Mouse (Mus musculus) forebrain, postnatal 0 days (tissue): Measurements from ENCODE around the gene Prrx2. TPM values are rescaled to one million over a fixed set of nuclear protein-coding genes. Genes with fewer than 3 reads are reported as not detected.

Source experiments
- ATAC-seq: fragments of 200-750 bp; cut with Nextera tagmentation; 2 replicates; pipeline ENCODE4 v1.8.0; 2017; ENCODE audit warnings: mild to moderate bottlenecking, moderate library complexity
- DNase-seq: peaks from one replicate; pipeline ENCODE4 v3.0.0-alpha.2; 2015
- H3K27ac ChIP-seq: fragments of 300-500 bp; sonication (generic); 2 replicates; pipeline ENCODE4 v1.5.1; 2014; ENCODE audit warnings: low read depth, mild to moderate bottlenecking, antibody characterized with exemption, low read length, moderate library complexity, mixed read lengths
- H3K27me3 ChIP-seq: fragments of 300-500 bp; sonication (generic); 2 replicates; pipeline ENCODE4 v1.6.1; 2014; ENCODE audit warnings: mild to moderate bottlenecking, low read length, mixed read lengths; ENCODE audit not compliant: insufficient read depth
- H3K36me3 ChIP-seq: fragments of 300-500 bp; sonication (generic); 2 replicates; pipeline ENCODE4 v1.6.1; 2014; ENCODE audit warnings: mild to moderate bottlenecking, moderate library complexity; ENCODE audit not compliant: insufficient read depth
- H3K4me1 ChIP-seq: fragments of 300-500 bp; sonication (generic); 2 replicates; pipeline ENCODE4 v1.6.1; 2014; ENCODE audit warnings: antibody characterized with exemption; ENCODE audit not compliant: insufficient read depth
- H3K4me2 ChIP-seq: fragments of 300-500 bp; sonication (generic); 2 replicates; pipeline ENCODE4 v1.6.1; 2014; ENCODE audit warnings: low read depth, mild to moderate bottlenecking, moderate library complexity
- H3K4me3 ChIP-seq: fragments of 300-500 bp; sonication (generic); 2 replicates; pipeline ENCODE4 v1.5.1; 2014; ENCODE audit warnings: low read depth, low read length, mixed read lengths
- H3K9ac ChIP-seq: fragments of 300-500 bp; sonication (generic); 2 replicates; pipeline ENCODE4 v1.6.1; 2014; ENCODE audit warnings: mild to moderate bottlenecking
- H3K9me3 ChIP-seq: fragments of 300-500 bp; sonication (generic); 2 replicates; pipeline ENCODE4 v1.6.1; 2016; ENCODE audit warnings: low read length
- CTCF ChIP-seq: sonication (generic); IDR thresholded peaks from 2 replicates; pipeline ENCODE4 v1.5.1; 2016; ENCODE audit warnings: antibody characterized with exemption, control low read depth, low read depth
- WGBS: fragments of 180-500 bp; shearing (Covaris S2); extraction: QIAGEN DNeasy Blood & Tissue Kit; methylation state at CpG from one replicate; pipeline ENCODE4 v1.1.7; 2014; 5-methylcytosine and 5-hydroxymethylcytosine counted together
- polyA plus RNA-seq: library from polyadenylated mRNA; unstranded; fragments of >200 nt; fragmentation: Nextera tagmentation; extraction: Ambion mirVana; gene quantifications from 2 replicates; pipeline ENCODE4 v1.2.1, GENCODE M21; 2015
- total RNA-seq: library from RNA; depleted of rRNA; stranded (reverse); fragments of >200 nt; gene quantifications from 2 replicates; pipeline ENCODE4 v1.2.3, GENCODE M21; 2014

Prrx2 gene
- total and polyA plus RNA-seq, 2 experiments from 2014 or later = 3.6 to 4.1 TPM

GRCm38 (mm10) chr2:30917649-30918048 lies 82.9 kb downstream of the Prrx2 start:
- Histone ChIP-seq H3K9me3 (no peaks in the 10 kb centered on the region), H3K4me2 (no peak overlapping the region), H3K27me3 (no peaks in the 10 kb centered on the region), H3K4me3 (no peak overlapping the region), H3K27ac (no peak overlapping the region), H3K9ac (no peak overlapping the region), H3K36me3 (no peaks in the 10 kb centered on the region), H3K4me1 (0 out of 2 replicates have a peak, but pooled peaks cover 3% of the 10 kb centered on the region)
- TF ChIP-seq CTCF = no peak
- ATAC-seq = no peak
- 83% methylated on average over 7 of the region's 7 CpGs for WGBS
- DNase-seq = no peak

DNA sequence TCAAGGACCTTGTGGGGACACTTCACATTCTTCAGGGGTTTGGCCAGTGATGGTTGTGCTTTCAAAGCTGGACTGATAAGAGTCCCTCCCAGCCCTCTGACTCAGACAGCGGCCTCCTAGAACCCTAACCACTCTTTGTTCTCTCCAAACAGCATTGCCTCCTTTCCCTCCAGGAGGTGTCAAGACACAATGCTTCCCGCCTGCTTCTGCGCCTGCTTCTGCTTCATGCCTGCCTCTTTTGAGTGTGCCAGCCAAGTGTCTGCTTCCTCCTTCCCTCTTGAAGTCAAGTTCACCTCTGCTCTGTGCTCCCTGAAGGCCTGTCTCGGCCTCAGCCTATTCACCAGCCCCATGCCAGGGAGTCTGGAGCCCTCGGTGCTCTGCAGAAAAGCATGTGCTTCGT lies 83.4 kb downstream of the Prrx2 start:
- Histone ChIP-seq H3K9ac (no peak overlapping the region), H3K4me1 (0 out of 2 replicates have a peak, but pooled peaks cover 3% of the 10 kb centered on the region), H3K36me3 (no peaks in the 10 kb centered on the region), H3K27me3 (no peaks in the 10 kb centered on the region), H3K27ac (no peak overlapping the region), H3K4me2 (no peak overlapping the region), H3K4me3 (no peak overlapping the region), H3K9me3 (no peaks in the 10 kb centered on the region)
- DNase-seq (no peak), ATAC-seq (no peak)
- TF ChIP-seq CTCF = no peak
- 61% methylated on average over 6 of the region's 6 CpGs for WGBS

DNA sequence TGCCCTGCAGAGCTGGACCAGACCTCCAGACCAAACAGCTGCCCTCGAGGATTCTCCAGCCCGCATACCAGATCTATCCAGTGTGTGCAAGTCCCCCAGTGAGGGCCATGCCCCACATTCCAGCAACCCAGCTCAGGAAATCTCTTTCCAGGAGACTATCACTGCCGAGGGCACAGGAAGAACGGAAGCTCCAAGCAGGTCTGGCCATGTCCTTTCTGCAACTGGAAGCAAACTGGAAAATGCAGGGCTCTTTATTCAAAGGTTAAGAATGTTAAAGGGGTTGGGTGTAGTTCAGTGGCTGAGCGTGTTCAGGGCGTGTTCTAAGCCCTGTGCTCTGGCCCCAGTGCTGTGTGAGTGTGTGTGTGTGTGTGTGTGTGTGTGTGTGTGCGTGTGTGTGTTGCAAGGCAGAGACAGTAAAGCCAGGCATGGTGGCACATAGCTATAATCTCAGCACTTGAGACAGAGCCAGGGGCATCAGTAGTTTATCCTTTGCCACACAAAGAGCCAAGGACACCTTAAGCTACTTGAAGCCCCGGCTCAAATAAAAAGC lies 84.1 kb downstream of the Prrx2 start:
- no peak overlapping the region for H3K9ac ChIP-seq
- H3K4me2 ChIP-seq = no peak overlapping the region
- WGBS = 64% methylated on average over 8 of the region's 8 CpGs
- no peaks in the 10 kb centered on the region for H3K9me3 ChIP-seq
- DNase-seq (no peak), ATAC-seq (no peak)
- H3K4me1 ChIP-seq = 0 out of 2 replicates have a peak, but pooled peaks cover 3% of the 10 kb centered on the region
- TF ChIP-seq CTCF = no peak
- no peaks in the 10 kb centered on the region for H3K36me3 ChIP-seq
- H3K4me3 ChIP-seq = no peak overlapping the region
- H3K27me3 ChIP-seq = no peaks in the 10 kb centered on the region
- H3K27ac ChIP-seq = no peak overlapping the region

- Histone ChIP-seq H3K27ac (no peak overlapping the region), H3K4me1 (0 out of 2 replicates have a peak, but pooled peaks cover 3% of the 10 kb centered on the region), H3K27me3 (no peaks in the 10 kb centered on the region), H3K9me3 (no peaks in the 10 kb centered on the region), H3K36me3 (no peaks in the 10 kb centered on the region), H3K4me3 (no peak overlapping the region), H3K4me2 (no peak overlapping the region), H3K9ac (no peak overlapping the region)
- DNase-seq (no peak), ATAC-seq (no peak)
- 74% methylated on average over 7 of the region's 7 CpGs for WGBS
- TF ChIP-seq CTCF = no peak
Measured at GRCm38 (mm10) chr2:30920216-30920615, 85.4 kb downstream of the Prrx2 start.

- WGBS = 71% methylated on average over 3 of the region's 3 CpGs
- no peak for ATAC-seq
Measured at GRCm38 (mm10) chr2:30923099-30923498, 88.3 kb downstream of the Prrx2 start.

DNA sequence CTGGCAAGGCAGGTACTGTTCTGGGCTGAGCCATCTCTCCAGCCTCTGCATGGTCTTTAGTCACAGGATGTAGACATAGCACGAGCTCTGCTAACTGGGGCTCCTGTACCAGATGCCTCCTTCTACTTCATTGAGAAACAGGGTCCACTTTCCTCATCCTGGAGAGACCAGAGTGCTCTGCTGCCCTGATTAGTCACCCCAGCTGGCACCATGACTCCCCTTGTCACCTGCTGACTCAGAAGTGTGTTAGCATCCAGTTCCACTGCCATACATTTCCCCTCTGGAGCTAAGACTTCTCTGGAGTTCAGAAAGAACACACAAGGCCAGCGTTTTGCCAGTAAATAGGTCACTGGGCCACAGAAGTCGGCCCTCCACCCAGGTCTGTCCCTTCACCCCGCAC lies 90.4 kb downstream of the Prrx2 start:
- TF ChIP-seq CTCF = no peak
- Histone ChIP-seq H3K4me2 (no peak overlapping the region), H3K27ac (no peak overlapping the region), H3K4me1 (peaks cover 4% of the 10 kb centered on the region), H3K27me3 (no peaks in the 10 kb centered on the region), H3K9me3 (no peaks in the 10 kb centered on the region), H3K36me3 (no peaks in the 10 kb centered on the region), H3K4me3 (no peak overlapping the region), H3K9ac (no peak overlapping the region)
- DNase-seq (no peak), ATAC-seq (no peak)
- WGBS = 78% methylated on average over 4 of the region's 4 CpGs

More at GRCm38 (mm10) chr2:30923099-30923498, 88.3 kb downstream of the Prrx2 start:
- Histone ChIP-seq H3K36me3 (no peaks in the 10 kb centered on the region), H3K9me3 (no peaks in the 10 kb centered on the region), H3K4me2 (no peak overlapping the region), H3K27ac (no peak overlapping the region), H3K9ac (no peak overlapping the region), H3K27me3 (no peaks in the 10 kb centered on the region), H3K4me1 (no peaks in the 10 kb centered on the region), H3K4me3 (no peak overlapping the region)
- TF ChIP-seq CTCF = no peak
- no peak for DNase-seq

DNA sequence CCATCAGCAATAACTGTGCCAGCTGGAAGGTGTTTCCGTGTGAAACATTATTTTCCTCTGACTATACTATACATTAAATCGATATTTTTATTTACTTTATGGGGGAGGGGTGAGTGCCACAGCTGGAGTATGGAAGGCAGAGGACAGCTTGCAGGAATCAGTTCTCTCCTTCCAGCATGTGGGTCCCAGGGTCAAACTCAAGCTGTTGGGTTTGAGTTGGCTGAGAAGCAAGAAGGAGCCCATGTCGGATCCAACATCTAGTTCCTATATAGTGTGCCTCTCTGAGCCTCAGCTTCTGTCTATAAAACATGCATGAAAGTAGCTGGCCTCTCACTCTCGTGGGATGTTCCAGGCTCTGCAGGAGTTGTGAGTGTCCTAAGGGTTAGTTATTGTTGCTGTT lies 91.6 kb downstream of the Prrx2 start:
- Histone ChIP-seq H3K27me3 (no peaks in the 10 kb centered on the region), H3K4me3 (no peak overlapping the region), H3K9ac (no peak overlapping the region), H3K4me2 (no peak overlapping the region), H3K9me3 (no peaks in the 10 kb centered on the region), H3K36me3 (no peaks in the 10 kb centered on the region), H3K27ac (no peak overlapping the region), H3K4me1 (peaks cover 4% of the 10 kb centered on the region)
- DNase-seq (no peak), ATAC-seq (no peak)
- no peak for TF ChIP-seq CTCF
- 84% methylated on average over 4 of the region's 4 CpGs for WGBS
